Mouse (Mus musculus): ENCODE data around the gene Txn1. TPM values are rescaled to one million over a fixed set of nuclear protein-coding genes. Genes with fewer than 3 reads are reported as not detected.

The Txn1 gene
- polyA plus RNA-seq, 1 experiment from 2014 or later: 406 TPM

- no peak for ATAC-seq (ENCODE audit: insufficient number of reproducible peaks, insufficient read depth, low FRiP score, low TSS enrichment, low read depth)
- Histone ChIP-seq H3K4me2 (peak overlapping the region; percentile 46), H3K27me3 (no peaks in the 10 kb centered on the region), H3K9me3 (no peaks in the 10 kb centered on the region), H3K27ac (no peak overlapping the region; the same call in 1 of the 2 replicates), H3K4me3 (0 out of 2 replicates have a peak overlapping the region, but pooled peaks have one; percentile 3), H3K4me1 (peaks cover 44% of the 10 kb centered on the region), H3K36me3 (no peaks in the 10 kb centered on the region), H3K9ac (0 out of 2 replicates have a peak overlapping the region, but pooled peaks have one; percentile 1)
- 39% methylated on average over 17 of the region's 17 CpGs for WGBS
These were observed 40.8 kb downstream of the Txn1 start for GRCm38 (mm10) chr4:57915216-57915965.

GRCm38 (mm10) chr4:57914193-57915190, 41.7 kb downstream of the Txn1 start:
- H3K36me3 ChIP-seq: no peaks in the 10 kb centered on the region
- no peak overlapping the region for H3K4me3 ChIP-seq
- no peak for ATAC-seq (ENCODE audit: insufficient number of reproducible peaks, insufficient read depth, low FRiP score, low TSS enrichment, low read depth)
- no peaks in the 10 kb centered on the region for H3K9me3 ChIP-seq
- H3K4me2 ChIP-seq: no peak overlapping the region
- no peak overlapping the region for H3K9ac ChIP-seq
- no peak overlapping the region; the same call in 1 of the 2 replicates for H3K27ac ChIP-seq
- H3K4me1 ChIP-seq: peaks cover 36% of the 10 kb centered on the region
- H3K27me3 ChIP-seq: no peaks in the 10 kb centered on the region
- WGBS: 67% methylated on average over 9 of the region's 10 CpGs

- no peak overlapping the region for H3K4me2 ChIP-seq
- H3K36me3 ChIP-seq: no peaks in the 10 kb centered on the region
- no peaks in the 10 kb centered on the region for H3K27me3 ChIP-seq
- H3K4me1 ChIP-seq: peaks cover 33% of the 10 kb centered on the region
- no peak overlapping the region for H3K4me3 ChIP-seq
- H3K9me3 ChIP-seq: no peaks in the 10 kb centered on the region
- no peak overlapping the region for H3K27ac ChIP-seq
- H3K9ac ChIP-seq: no peak overlapping the region
- no peak for ATAC-seq (ENCODE audit: insufficient number of reproducible peaks, insufficient read depth, low FRiP score, low TSS enrichment, low read depth)
These were observed 43.2 kb downstream of the Txn1 start for GRCm38 (mm10) chr4:57913021-57913420.

GRCm38 (mm10) chr4:57908860-57909259, 47.4 kb downstream of the Txn1 start:
- Histone ChIP-seq H3K4me3 (no peak overlapping the region), H3K9ac (no peak overlapping the region), H3K4me2 (no peak overlapping the region), H3K9me3 (no peaks in the 10 kb centered on the region), H3K36me3 (no peaks in the 10 kb centered on the region), H3K4me1 (peaks cover 18% of the 10 kb centered on the region), H3K27me3 (no peaks in the 10 kb centered on the region), H3K27ac (no peak overlapping the region)
- no peak for ATAC-seq (ENCODE audit: insufficient number of reproducible peaks, insufficient read depth, low FRiP score, low TSS enrichment, low read depth)
- WGBS: 74% methylated on average over 6 of the region's 6 CpGs

GRCm38 (mm10) chr4:57906708-57907107, 49.5 kb downstream of the Txn1 start:
- Histone ChIP-seq H3K4me2 (no peak overlapping the region), H3K36me3 (no peaks in the 10 kb centered on the region), H3K4me1 (peaks cover 19% of the 10 kb centered on the region), H3K27me3 (no peaks in the 10 kb centered on the region), H3K27ac (no peak overlapping the region), H3K9ac (no peak overlapping the region), H3K4me3 (no peak overlapping the region), H3K9me3 (no peaks in the 10 kb centered on the region)
- ATAC-seq (ENCODE audit: insufficient number of reproducible peaks, insufficient read depth, low FRiP score, low TSS enrichment, low read depth): no peak
- 9% methylated on average over 2 of the region's 2 CpGs for WGBS

- H3K36me3 ChIP-seq: no peaks in the 10 kb centered on the region
- H3K27me3 ChIP-seq: no peaks in the 10 kb centered on the region
- peak overlapping the region; percentile 7; the same call in 1 of the 2 replicates for H3K4me2 ChIP-seq
- no peaks in the 10 kb centered on the region for H3K9me3 ChIP-seq
- WGBS: 29% methylated on average over 9 of the region's 9 CpGs
- 0 out of 2 replicates have a peak, but pooled peaks have one; percentile 17 for ATAC-seq (ENCODE audit: insufficient number of reproducible peaks, insufficient read depth, low FRiP score, low TSS enrichment, low read depth)
- peaks cover 19% of the 10 kb centered on the region for H3K4me1 ChIP-seq
- H3K9ac ChIP-seq: no peak overlapping the region
- no peak overlapping the region for H3K4me3 ChIP-seq
- H3K27ac ChIP-seq: no peak overlapping the region
These were observed 51.6 kb downstream of the Txn1 start for GRCm38 (mm10) chr4:57904638-57905037.

- H3K4me2 ChIP-seq: peak overlapping the region; percentile 7; the same call in 1 of the 2 replicates
- ATAC-seq (ENCODE audit: insufficient number of reproducible peaks, insufficient read depth, low FRiP score, low TSS enrichment, low read depth): 0 out of 2 replicates have a peak, but pooled peaks have one; percentile 49
- peaks cover 19% of the 10 kb centered on the region for H3K4me1 ChIP-seq
- no peak overlapping the region for H3K4me3 ChIP-seq
- H3K36me3 ChIP-seq: no peaks in the 10 kb centered on the region
- 6% methylated on average over 5 of the region's 5 CpGs for WGBS
- H3K27me3 ChIP-seq: no peaks in the 10 kb centered on the region
- no peaks in the 10 kb centered on the region for H3K9me3 ChIP-seq
- H3K9ac ChIP-seq: no peak overlapping the region
- no peak overlapping the region for H3K27ac ChIP-seq
These were observed 52.0 kb downstream of the Txn1 start for GRCm38 (mm10) chr4:57904211-57904610.

GRCm38 (mm10) chr4:57902619-57903018, 53.6 kb downstream of the Txn1 start:
- 79% methylated on average over 5 of the region's 5 CpGs for WGBS
- H3K4me1 ChIP-seq: peaks cover 19% of the 10 kb centered on the region

GRCm38 (mm10) chr4:57901210-57901609, 55.0 kb downstream of the Txn1 start:
- H3K4me1 ChIP-seq: peaks cover 21% of the 10 kb centered on the region
- 20% methylated on average over 4 of the region's 4 CpGs for WGBS
- no peak overlapping the region for H3K27ac ChIP-seq
- H3K9ac ChIP-seq: no peak overlapping the region
- no peaks in the 10 kb centered on the region for H3K9me3 ChIP-seq
- H3K27me3 ChIP-seq: no peaks in the 10 kb centered on the region
- no peak overlapping the region for H3K4me3 ChIP-seq
- no peaks in the 10 kb centered on the region; the same call in 1 of the 2 replicates for H3K36me3 ChIP-seq
- no peak overlapping the region for H3K4me2 ChIP-seq
- no peak for ATAC-seq (ENCODE audit: insufficient number of reproducible peaks, insufficient read depth, low FRiP score, low TSS enrichment, low read depth)

More at GRCm38 (mm10) chr4:57902619-57903018, 53.6 kb downstream of the Txn1 start:
- no peak overlapping the region for H3K9ac ChIP-seq
- ATAC-seq (ENCODE audit: insufficient number of reproducible peaks, insufficient read depth, low FRiP score, low TSS enrichment, low read depth): no peak
- no peaks in the 10 kb centered on the region for H3K9me3 ChIP-seq
- no peak overlapping the region for H3K27ac ChIP-seq
- no peaks in the 10 kb centered on the region for H3K27me3 ChIP-seq
- no peak overlapping the region for H3K4me2 ChIP-seq
- no peak overlapping the region for H3K4me3 ChIP-seq
- no peaks in the 10 kb centered on the region for H3K36me3 ChIP-seq

GRCm38 (mm10) chr4:57896631-57897030, 59.6 kb downstream of the Txn1 start:
- WGBS: 51% methylated on average over 3 of the region's 3 CpGs
- Histone ChIP-seq H3K4me1 (peaks cover 28% of the 10 kb centered on the region), H3K4me3 (no peak overlapping the region), H3K9ac (no peak overlapping the region), H3K9me3 (no peaks in the 10 kb centered on the region), H3K4me2 (no peak overlapping the region), H3K27ac (no peak overlapping the region), H3K36me3 (peaks cover 9% of the 10 kb centered on the region), H3K27me3 (no peaks in the 10 kb centered on the region)
- ATAC-seq (ENCODE audit: insufficient number of reproducible peaks, insufficient read depth, low FRiP score, low TSS enrichment, low read depth): no peak

- 0 out of 2 replicates have a peak overlapping the region, but pooled peaks have one; percentile 17 for H3K27ac ChIP-seq
- no peak for ATAC-seq (ENCODE audit: insufficient number of reproducible peaks, insufficient read depth, low FRiP score, low TSS enrichment, low read depth)
- H3K4me2 ChIP-seq: no peak overlapping the region
- H3K27me3 ChIP-seq: no peaks in the 10 kb centered on the region
- no peaks in the 10 kb centered on the region for H3K9me3 ChIP-seq
- peaks cover 9% of the 10 kb centered on the region for H3K36me3 ChIP-seq
- no peak overlapping the region for H3K9ac ChIP-seq
- WGBS: 58% methylated on average over 6 of the region's 6 CpGs
- H3K4me1 ChIP-seq: peaks cover 32% of the 10 kb centered on the region
- H3K4me3 ChIP-seq: no peak overlapping the region
These were observed 60.3 kb downstream of the Txn1 start for GRCm38 (mm10) chr4:57895902-57896301.
